Mouse (Mus musculus): ENCODE measurements around the gene Fasl. TPM values are rescaled to one million over a fixed set of nuclear protein-coding genes. Genes with fewer than 3 reads are reported as not detected.
A peak's percentile ranks its signal among the peaks of the same experiment; 100 is the strongest.

Gene Fasl
- total RNA-seq, 1 experiment from 2014 or later: 0.50 TPM

GRCm38 (mm10) chr1:161767101-161767524 lies 21.2 kb downstream of the Fasl start:
- ATAC-seq (replicated peaks in 1 of 2; ENCODE audit: insufficient read depth in 1 of 2, low FRiP score in 2 of 2, low TSS enrichment in 1 of 2, low read depth in 1 of 2, poor library complexity in 2 of 2, severe bottlenecking in 2 of 2): peak; percentile 56 to 75

- peak; percentile 98 to 99 for ATAC-seq (replicated peaks in 1 of 2; ENCODE audit: insufficient read depth in 1 of 2, low FRiP score in 2 of 2, low TSS enrichment in 1 of 2, low read depth in 1 of 2, poor library complexity in 2 of 2, severe bottlenecking in 2 of 2)
Observed at GRCm38 (mm10) chr1:161766656-161767055, 21.6 kb downstream of the Fasl start.

GRCm38 (mm10) chr1:161765932-161766331 lies 22.4 kb downstream of the Fasl start:
- peak; percentile 9 to 49; a peak in 3 of 4 replicates for ATAC-seq (replicated peaks in 1 of 2; ENCODE audit: insufficient read depth in 1 of 2, low FRiP score in 2 of 2, low TSS enrichment in 1 of 2, low read depth in 1 of 2, poor library complexity in 2 of 2, severe bottlenecking in 2 of 2)

GRCm38 (mm10) chr1:161764964-161765363 lies 23.3 kb downstream of the Fasl start:
- no peak for ATAC-seq (replicated peaks in 1 of 2; ENCODE audit: insufficient read depth in 1 of 2, low FRiP score in 2 of 2, low TSS enrichment in 1 of 2, low read depth in 1 of 2, poor library complexity in 2 of 2, severe bottlenecking in 2 of 2)

- ATAC-seq (replicated peaks in 1 of 2; ENCODE audit: insufficient read depth in 1 of 2, low FRiP score in 2 of 2, low TSS enrichment in 1 of 2, low read depth in 1 of 2, poor library complexity in 2 of 2, severe bottlenecking in 2 of 2): no peak
Observed at GRCm38 (mm10) chr1:161761556-161761955, 26.7 kb downstream of the Fasl start.

- ATAC-seq (replicated peaks in 1 of 2; ENCODE audit: insufficient read depth in 1 of 2, low FRiP score in 2 of 2, low TSS enrichment in 1 of 2, low read depth in 1 of 2, poor library complexity in 2 of 2, severe bottlenecking in 2 of 2): no peak
Observed at GRCm38 (mm10) chr1:161756547-161756946, 31.7 kb downstream of the Fasl start.

GRCm38 (mm10) chr1:161751311-161751710 lies 37.0 kb downstream of the Fasl start:
- peak in 1 of 2 experiments; percentile 16; a peak in 1 of 4 replicates for ATAC-seq (replicated peaks in 1 of 2; ENCODE audit: insufficient read depth in 1 of 2, low FRiP score in 2 of 2, low TSS enrichment in 1 of 2, low read depth in 1 of 2, poor library complexity in 2 of 2, severe bottlenecking in 2 of 2)

- no peak for ATAC-seq (replicated peaks in 1 of 2; ENCODE audit: insufficient read depth in 1 of 2, low FRiP score in 2 of 2, low TSS enrichment in 1 of 2, low read depth in 1 of 2, poor library complexity in 2 of 2, severe bottlenecking in 2 of 2)
Observed at GRCm38 (mm10) chr1:161750471-161751041, 37.7 kb downstream of the Fasl start.

- ATAC-seq (replicated peaks in 1 of 2; ENCODE audit: insufficient read depth in 1 of 2, low FRiP score in 2 of 2, low TSS enrichment in 1 of 2, low read depth in 1 of 2, poor library complexity in 2 of 2, severe bottlenecking in 2 of 2): no peak
Observed at GRCm38 (mm10) chr1:161748685-161749084, 39.6 kb downstream of the Fasl start.

GRCm38 (mm10) chr1:161748138-161748537 lies 40.2 kb downstream of the Fasl start:
- peak; percentile 79 to 93 for ATAC-seq (replicated peaks in 1 of 2; ENCODE audit: insufficient read depth in 1 of 2, low FRiP score in 2 of 2, low TSS enrichment in 1 of 2, low read depth in 1 of 2, poor library complexity in 2 of 2, severe bottlenecking in 2 of 2)

- ATAC-seq (replicated peaks in 1 of 2; ENCODE audit: insufficient read depth in 1 of 2, low FRiP score in 2 of 2, low TSS enrichment in 1 of 2, low read depth in 1 of 2, poor library complexity in 2 of 2, severe bottlenecking in 2 of 2): no peak
Observed at GRCm38 (mm10) chr1:161746542-161747302, 41.6 kb downstream of the Fasl start.

- ATAC-seq (replicated peaks in 1 of 2; ENCODE audit: insufficient read depth in 1 of 2, low FRiP score in 2 of 2, low TSS enrichment in 1 of 2, low read depth in 1 of 2, poor library complexity in 2 of 2, severe bottlenecking in 2 of 2): no peak
Observed at GRCm38 (mm10) chr1:161744855-161745254, 43.4 kb downstream of the Fasl start.

GRCm38 (mm10) chr1:161744209-161744608 lies 44.1 kb downstream of the Fasl start:
- no peak for ATAC-seq (replicated peaks in 1 of 2; ENCODE audit: insufficient read depth in 1 of 2, low FRiP score in 2 of 2, low TSS enrichment in 1 of 2, low read depth in 1 of 2, poor library complexity in 2 of 2, severe bottlenecking in 2 of 2)

- no peak for ATAC-seq (replicated peaks in 1 of 2; ENCODE audit: insufficient read depth in 1 of 2, low FRiP score in 2 of 2, low TSS enrichment in 1 of 2, low read depth in 1 of 2, poor library complexity in 2 of 2, severe bottlenecking in 2 of 2)
Observed at GRCm38 (mm10) chr1:161742481-161743267, 45.6 kb downstream of the Fasl start.

- no peak for ATAC-seq (replicated peaks in 1 of 2; ENCODE audit: insufficient read depth in 1 of 2, low FRiP score in 2 of 2, low TSS enrichment in 1 of 2, low read depth in 1 of 2, poor library complexity in 2 of 2, severe bottlenecking in 2 of 2)
Observed at GRCm38 (mm10) chr1:161736848-161737247, 51.4 kb downstream of the Fasl start.

- ATAC-seq (replicated peaks in 1 of 2; ENCODE audit: insufficient read depth in 1 of 2, low FRiP score in 2 of 2, low TSS enrichment in 1 of 2, low read depth in 1 of 2, poor library complexity in 2 of 2, severe bottlenecking in 2 of 2): no peak
Observed at GRCm38 (mm10) chr1:161736255-161736654, 52.0 kb downstream of the Fasl start.

- ATAC-seq (replicated peaks in 1 of 2; ENCODE audit: insufficient read depth in 1 of 2, low FRiP score in 2 of 2, low TSS enrichment in 1 of 2, low read depth in 1 of 2, poor library complexity in 2 of 2, severe bottlenecking in 2 of 2): peak; percentile 36 to 42; a peak in 1 of 4 replicates
Observed at GRCm38 (mm10) chr1:161735465-161736046, 52.7 kb downstream of the Fasl start.

All from hematopoietic stem cell, adult 5-6 weeks (primary cell).